Mouse (Mus musculus) lung, postnatal 36 days (tissue): ENCODE measurements at regions not wholly inside any gene's neighbourhood (a gene's known extent, or its start where the extent isn't known, plus 50 kb on each side); places are given as distances from the start of the nearest gene placed in this dataset.

Source experiments
- DNase-seq: peaks from one replicate; pipeline ENCODE4 v3.0.0; 2022; ENCODE audit warnings: mixed read lengths

DNA sequence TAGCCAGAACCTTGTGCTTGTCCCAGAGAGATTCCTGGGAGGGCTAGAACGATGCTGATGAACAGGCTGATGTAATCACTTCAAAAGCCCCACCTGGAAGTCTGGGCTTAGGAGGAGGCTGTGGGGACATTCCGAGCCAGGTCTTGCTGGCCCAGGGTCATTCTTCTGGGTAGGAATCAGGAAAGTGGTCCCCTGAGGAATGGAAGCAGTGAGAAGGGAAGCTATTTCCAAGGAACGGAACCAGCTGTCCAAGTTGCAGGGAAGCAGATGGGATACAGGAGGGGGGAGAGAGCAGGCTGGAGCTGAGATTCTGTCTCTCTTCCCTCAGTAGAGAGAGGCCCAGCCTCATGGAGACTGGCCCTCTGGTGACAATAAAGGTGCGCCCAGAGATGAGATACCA, 243.9 kb downstream of the Tcf7l2 start:
- DNase-seq, result no peak

DNA sequence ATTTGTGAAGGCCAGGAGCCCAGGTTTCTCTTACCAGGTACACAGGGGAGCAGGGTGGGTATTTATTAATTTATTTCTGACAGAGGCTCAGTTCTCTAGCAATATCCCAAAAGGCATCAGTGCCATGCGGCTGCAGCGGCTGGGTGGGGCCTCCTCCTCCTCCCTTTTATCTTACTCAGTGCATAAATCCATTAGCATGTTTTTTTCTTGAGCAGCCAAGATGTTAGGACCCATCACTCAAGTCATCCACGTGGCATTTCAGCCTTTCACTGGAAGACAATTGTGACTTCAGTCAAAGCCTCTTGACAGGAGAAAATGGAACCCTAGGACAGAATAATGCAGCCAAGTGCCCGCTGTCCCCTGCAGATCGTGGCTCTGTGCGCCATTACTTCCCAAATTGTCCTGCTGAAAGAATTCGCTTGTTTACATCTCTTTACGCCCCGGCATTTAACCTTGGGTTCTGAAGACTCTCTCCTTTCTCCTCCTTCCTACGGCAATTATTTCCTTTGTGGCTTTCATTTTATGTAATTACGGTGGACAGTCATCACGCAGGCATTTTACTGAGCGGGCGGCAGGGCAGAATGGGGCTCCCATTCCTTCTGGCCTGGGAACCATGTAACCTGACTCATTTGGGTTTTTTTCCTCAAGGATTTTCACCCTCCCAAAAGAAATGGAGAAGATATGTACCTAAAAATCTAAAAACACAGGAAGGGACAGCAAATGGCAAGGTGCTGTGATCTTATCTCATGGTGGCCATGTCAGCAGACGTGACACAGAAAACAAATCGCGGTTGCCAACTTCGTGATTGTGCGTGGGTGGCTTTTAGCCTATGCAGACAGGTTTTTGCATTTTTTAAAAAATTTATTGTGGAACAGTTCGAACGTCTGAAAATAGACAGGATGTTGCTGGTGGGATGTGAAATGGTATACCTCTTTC, 250.4 kb downstream of the Tcf7l2 start:
- no peak for DNase-seq

DNA sequence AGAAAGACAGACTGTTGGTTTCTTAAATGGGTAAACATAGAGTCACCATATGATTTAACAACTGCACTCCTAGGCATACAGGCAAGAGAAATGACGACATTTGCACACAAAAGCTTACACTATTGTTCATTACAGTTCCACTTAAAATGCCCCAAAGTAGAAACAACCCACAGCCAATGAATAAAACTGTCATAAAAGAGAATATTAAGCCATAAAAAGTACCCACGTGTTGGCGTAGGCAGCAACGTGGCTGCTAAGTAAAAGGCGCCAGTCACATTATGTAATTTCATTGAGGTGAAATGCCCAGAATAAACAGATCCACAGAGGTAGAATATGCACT, 251.1 kb downstream of the Tcf7l2 start:
- DNase-seq, result no peak

DNA sequence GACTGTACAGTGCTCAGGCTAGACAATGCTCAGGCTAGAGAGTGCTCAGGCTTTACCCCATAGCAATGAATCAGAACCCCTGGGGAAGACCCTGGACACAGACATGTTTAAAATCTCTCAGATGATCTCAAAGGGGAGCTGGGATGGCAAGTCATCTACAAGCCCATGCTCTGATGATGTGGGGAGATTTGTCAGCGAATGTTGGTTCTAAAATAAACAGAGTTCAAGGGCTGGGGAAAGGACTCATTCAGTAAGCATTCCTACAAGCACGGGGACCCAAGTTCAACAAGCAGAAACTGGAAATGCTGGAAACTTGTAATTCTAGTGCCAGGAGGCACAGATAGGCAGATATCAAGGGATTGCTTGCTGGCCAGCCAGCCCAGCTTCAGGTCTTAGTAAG, 254.1 kb downstream of the Tcf7l2 start:
- no peak for DNase-seq

DNA sequence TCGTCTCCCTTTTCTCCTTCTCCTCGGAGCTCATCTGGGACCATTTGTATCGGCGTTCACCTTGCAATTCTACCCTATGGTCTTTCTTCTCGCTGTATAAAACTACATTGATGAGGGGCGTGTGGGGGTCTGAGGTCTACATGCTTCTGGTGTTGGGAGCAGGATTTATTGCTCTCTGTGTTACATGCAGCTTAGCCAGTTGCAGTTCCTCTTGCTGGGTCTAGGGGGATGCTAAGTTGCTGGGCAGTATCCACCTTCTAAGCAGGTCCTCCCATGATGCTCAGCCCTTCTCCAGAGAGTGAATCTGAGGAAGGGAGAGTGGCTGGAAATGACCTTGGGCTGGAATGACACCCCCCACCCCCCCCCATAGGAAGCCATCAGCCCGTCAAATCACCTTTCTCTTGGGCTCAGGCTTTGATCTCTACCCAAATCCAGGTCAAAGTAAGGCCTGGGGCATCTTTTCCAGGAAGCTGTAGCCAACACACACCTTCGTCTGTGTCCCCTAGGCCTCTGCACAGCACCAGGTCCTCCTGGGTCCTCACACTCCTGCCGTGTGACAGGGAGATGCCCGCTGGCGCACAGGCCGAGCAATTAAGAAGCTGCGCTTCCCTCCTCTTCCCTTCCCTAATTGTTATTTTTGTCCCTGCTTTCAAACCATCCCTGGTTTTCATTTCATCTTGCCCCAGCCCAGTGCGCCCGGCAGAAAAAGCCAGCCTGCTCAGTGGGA, 257.0 kb downstream of the Tcf7l2 start:
- DNase-seq, result no peak

DNA sequence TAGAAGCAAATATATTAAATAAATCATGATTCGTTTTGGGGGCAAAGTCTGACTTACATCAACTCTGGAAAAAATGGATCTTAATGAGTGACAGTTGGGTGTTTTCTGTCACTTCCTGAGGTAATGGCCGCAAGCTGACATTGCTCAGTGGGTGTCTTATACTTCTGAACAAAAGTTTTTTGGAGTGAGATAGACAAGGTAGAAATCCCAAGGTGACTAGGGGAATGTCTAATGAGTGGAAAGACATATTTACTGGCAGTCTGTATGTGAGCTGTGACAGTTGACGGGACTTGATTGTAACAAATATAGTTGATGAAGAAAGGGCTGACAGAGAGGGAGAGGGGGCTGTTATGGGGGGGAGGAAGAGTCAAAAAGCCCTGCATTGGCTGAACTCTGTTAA, 257.8 kb downstream of the Tcf7l2 start:
- DNase-seq, result no peak

DNA sequence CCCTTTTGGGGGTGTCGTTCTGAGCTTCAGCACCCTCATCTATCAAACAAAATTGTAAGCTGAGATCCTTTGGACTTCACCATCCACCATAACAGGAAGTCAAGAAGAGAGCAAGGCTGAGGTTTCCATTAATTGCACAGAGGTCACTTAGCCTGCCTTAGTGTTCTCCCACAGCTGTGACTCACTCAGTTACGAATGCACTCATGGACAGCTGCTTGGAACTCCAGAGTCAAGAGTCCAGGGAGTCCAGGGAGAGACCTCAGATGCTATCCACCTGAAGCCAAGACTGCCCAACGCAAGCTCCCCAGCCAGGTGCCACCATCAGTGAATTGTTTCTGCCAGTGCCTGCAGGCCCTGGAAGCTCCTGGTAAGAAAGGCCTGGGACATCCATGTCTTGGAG, 259.8 kb downstream of the Tcf7l2 start:
- DNase-seq, result no peak

DNA sequence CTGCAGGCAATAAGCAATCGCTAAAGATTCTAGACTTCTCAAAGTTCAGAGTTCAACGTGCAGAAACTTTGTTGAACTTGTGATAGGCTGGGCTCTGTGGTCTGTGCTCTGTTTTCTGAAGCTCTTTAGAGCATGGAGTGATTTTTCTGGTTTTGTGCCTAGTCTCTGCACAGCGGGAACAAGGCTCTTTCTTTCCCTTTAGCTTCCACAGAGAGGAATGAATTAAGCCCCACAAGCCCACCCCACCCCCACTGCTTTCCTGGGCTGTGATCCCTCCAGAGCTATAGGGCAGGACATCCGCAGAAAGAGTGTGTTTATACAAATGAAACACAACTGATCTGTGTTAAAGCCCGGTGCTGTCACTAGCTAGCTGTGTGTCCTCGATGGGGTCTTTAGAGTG, 264.3 kb downstream of the Tcf7l2 start:
- no peak for DNase-seq

DNA sequence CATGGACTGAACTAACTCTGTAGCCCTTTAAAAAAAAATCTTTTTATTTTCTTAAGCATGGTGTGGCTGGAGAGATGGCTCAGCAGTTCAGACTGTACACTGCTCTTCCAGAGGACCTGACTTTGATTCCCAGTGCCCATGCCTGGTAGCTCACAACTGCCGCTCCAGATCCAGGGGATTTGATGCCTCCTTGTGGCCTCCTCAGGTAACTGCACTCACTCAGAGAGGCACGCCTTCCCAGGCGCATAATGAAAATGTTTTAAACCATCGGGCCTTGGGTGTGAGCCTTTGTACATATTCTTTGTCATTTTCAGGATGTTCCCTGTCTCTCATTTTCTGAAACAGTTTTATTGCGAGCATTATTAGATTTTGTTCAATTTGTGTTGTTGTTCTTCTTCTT, 265.8 kb downstream of the Tcf7l2 start:
- no peak for DNase-seq

DNA sequence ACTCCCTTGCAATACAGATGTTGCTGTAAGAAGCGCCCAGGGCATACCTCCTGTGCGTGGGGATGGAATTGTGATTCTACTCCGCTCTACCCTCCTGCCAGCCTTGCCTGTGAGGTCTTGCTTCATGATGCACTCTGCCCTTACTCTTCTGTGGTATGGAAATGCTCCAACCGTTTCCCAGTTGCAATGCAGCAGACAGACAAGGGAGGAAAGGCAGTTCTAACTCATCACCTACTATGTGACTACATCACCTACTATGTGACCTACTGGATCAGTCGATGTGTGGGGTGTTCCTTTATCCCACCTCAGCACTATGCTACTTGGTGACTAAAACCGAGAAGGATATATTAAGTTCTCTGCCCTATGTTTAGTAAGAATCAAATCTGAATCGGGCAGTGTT, 269.1 kb downstream of the Tcf7l2 start:
- no peak for DNase-seq

DNA sequence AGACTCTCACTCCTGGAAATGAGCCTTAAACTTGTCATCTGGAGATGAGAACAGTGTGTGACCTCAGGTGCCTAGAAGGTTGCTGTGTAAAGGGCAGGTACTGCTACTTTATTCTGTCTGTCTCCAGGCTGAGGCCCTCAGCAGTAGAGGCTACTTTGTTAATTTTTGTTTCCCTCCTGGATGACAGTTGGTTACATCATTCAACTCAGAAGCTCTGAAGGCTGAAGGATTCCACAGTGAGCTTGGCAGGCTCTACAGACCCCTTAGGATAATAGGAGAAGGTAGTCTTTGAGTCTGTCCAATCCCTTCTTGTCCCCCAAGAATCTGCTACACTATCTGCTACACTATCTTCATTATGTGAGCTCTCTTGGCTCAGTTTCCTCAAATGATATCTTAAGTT, 269.7 kb downstream of the Tcf7l2 start:
- DNase-seq, result no peak

DNA sequence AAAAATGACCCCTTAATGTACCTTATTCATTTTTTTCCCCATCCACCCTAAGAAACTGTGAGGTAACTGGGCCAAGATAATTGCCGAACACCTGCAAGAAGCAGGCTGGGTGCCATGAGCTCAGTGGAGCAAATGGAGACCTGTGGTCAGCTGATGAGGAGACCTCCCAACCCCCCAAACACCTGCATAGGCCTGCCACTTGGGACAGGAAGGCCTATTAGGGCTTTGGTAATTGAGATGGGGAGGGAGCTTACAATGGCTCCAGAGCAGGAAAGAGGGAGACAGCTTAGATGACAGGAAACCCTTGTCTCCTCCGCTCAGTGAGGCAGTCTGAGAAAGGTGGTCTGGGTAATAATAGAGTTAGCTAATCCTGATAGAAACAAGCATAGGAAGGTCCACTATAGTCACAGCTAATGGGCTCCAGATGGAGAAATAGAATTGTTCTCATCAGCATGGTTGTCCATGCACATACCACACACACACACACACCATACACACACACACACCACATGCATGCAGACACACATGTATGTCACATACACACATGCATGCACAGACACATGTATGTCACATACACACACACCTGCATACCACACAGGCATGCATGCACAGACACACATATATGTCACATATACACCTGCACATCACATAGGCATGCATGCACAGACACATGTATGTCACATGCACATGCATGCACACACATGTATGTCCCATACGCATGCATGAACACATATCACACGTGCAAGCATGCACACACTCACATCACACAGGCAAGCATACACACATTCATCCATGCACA, 270.2 kb upstream of the Habp2 start:
- no peak for DNase-seq

DNA sequence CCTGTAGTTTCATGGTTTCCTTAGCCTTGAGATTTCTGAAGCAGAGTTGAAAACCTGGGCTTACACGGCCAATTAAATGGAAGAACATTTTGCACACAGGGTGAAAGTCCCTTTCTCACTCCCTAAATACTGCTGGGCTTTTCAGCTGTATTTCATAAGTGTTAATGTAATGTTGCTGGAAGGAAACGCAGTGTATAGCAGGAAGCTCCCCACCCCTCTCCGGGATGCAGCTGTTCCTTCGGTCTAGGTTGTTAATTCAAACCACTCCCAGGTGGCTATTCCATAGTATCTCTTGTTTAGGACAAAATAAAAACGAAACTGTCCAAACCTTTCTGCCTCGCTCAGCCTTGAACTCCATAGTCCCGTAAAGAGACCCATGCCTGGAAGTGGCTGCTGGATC, 269.4 kb upstream of the Habp2 start:
- no peak for DNase-seq

DNA sequence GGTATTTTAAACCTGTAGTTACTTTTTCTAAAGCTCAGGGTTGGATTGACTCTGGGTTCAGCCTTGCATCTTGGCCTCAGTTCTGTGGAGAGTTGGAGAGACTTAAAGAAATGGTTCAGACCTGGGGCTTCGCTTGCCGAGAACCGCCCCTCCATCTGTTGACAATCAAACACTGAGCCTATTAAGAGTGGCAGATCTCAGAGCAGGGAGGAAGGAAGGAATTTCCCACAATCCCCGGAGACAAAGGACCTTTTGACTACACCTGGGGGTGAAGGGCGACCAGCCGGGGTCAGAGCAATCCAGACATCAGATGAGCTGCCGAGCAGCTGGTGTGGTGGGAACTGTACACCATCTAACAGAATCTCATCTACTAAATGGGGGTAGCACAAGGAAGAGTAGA, 267.8 kb upstream of the Habp2 start:
- no peak for DNase-seq

DNA sequence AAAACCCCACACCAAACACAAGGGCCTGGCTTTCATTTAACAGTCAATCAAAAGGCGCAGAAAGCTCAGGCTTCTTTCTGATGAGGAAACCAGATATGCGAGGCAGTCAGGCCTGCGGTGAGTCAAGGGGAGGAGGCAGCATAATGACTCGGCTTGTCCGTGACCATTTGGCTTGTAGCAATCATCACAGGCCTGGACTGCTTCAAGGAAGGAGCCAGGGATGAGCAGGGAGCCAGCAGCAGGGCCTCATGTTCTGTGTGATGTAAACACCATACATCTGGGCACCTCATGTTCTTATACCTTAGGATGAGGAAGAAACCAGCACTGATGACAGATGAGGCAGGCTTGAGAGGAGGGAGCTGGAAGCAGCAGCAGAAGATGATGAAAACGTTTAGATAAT, 264.6 kb upstream of the Habp2 start:
- no peak for DNase-seq

DNA sequence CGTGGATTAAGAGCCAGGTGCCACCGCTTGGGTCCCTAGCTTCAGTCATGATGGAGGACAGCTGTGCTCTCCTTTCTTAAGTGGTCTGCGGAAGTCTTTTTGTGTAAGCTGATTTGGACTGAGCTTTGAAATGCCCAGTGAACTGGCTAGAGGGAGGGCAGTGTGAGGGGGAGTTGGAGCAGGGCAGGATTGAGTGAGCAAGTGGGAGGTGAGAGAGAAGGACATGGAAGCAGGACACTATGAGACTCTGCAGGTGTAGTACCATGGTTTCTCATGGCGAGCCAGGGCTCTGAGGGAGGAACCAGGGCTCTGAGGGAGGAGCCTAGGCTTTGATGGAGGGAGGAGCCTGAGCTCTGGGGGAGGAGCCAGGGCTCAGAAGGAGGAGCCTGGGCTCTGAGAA, 262.3 kb upstream of the Habp2 start:
- DNase-seq, result no peak

DNA sequence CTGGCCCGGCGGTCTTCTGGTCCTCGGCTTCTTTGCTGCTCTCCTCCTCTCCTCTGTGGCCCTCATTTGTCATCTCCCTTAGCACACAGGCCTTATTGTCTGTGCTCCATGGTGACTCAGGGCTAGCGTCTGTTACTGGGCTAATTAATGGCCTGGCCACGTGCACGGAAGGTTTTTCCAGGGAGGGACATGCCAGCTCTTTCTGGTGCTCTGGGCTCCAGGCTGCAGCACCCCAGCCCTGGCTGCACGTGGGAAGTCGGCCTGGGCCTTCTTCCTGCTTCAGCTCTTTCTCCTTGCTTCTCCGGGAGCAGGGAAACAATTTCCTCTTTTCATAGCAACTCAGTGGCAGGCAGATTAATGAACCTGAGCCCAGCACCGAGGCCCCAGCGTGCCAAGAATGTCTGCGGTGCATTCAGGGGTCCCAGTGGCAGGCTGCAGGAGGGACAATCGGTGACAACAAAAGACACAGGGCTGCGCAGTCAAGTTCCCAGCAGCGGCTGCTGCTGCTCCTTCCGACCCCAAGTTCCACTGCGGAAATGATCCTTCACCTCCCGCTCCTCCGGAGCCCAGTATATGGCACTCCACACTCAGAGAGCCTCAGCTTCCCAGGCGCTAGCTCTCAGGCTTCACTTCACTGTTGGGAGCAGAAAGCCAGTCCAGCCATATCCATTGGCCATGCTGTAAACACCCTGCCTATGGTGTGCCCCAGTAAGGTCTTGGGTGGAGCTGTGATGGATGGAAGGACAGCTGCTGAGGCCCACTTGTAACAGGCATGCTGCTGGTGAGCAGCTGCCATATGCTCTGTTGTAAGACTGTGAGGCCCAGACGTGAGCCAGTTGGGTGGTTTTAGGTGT, 257.3 kb upstream of the Habp2 start:
- no peak for DNase-seq

DNA sequence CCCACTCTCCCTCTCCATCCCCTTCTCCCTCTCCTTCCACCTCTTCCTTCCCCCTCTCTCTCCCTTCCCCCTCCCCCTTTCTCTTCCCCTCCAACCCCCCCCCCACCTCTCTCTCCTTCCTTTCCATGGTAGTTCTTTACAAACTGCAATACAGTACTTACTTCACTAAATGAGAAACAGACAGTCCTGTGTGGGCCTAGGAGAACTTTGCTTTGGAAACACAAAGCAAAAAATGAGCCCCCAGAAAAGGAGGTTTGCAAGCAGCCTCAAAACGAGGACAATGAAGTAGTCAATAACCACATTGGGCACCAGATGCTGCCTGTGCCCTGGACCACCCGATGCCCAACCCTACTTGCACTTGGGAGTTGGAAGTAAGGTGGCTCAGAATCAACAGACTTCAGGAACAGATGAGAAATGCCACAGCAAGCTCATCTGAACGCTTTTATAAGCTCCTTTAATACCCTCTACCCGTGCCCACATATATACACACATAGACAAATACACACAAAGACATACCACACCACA, 256.5 kb upstream of the Habp2 start:
- no peak for DNase-seq

DNA sequence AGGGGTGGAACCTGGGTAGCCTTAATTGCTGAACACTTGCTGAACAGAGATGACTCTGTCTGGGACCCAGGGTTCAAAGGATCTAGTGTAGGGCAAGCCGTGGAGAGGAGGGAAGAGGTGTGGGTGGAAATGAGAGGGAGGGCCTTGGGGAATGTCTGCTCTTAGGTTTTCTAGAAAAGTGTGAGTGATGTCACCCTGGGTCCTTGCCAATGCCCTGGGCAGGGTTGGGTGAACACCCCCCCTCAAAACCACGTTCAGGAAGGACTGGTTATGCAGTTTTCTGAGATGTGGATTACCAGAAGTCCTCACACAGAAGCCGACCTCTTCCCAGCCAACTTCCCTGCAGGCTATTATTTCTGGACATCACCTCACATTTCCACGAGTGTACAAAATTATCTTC, 252.4 kb upstream of the Habp2 start:
- DNase-seq, result no peak

DNA sequence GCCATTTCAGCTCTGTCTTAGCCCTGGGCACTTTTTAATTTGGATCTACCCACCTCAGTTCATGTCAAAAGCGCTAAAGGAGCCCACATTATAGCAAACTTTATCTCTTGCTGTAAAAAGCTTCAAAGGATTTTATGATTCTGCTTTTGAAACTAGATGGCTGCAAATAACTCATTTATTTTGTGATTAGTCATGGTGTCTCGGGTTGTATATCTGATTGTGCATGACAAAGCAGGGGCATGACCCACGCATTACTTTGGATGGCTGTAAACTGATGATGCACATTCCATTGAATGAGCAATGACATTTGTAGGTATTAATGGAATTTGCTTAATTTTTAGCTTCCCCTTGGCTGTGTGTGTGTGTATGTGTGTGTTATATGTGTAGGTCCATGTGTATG, 249.4 kb upstream of the Habp2 start:
- DNase-seq, result no peak

DNA sequence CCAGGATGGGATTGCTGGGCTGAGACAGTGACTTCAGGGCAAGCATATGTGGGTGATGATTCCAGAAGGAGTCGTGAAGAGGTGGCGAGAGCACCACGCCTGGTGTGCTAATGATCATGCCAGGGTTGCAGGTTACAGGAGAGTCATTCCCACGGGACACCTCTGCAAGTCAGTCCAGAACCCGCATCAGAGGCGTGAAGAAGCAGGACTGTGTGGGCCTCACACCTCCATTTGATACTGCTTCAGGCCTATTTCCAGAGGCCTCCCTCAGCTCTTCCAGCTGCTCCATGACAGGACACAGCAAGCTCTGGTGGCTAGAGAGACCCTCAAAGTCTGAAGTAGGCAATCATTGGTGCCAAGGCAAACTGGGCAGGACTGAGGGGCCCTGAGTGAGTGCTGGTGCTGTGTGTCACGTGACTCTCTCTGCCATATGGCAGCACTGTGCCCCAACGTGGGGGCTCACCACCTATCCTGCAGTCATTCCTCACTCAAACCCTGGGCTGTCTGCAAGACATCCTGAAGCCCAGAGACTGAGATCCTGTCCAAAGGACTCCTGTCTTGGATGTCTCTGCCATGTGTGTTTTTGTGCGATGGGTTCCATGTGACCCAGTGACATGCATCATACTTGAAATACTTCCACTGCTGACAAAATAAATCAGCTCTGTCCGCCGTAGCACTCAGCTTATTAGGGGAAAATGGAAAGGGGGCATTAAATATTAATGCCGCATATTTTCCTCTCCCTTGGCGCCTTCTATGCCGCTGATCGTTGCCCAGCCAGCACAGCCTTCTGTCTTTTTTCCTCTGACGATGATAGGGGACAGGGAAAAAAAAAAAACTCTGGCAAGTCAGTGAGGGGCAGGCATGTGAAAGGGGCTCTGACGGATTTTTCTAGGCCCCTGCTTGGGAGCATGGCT, 247.6 kb upstream of the Habp2 start:
- DNase-seq, result no peak
